Mouse (Mus musculus) CH12.LX (cell line): ENCODE data around the gene D3Ertd751e. TPM values are rescaled to one million over a fixed set of nuclear protein-coding genes. Genes with fewer than 3 reads are reported as not detected.
A peak's percentile ranks its signal among the peaks of the same experiment; 100 is the strongest.

Experiments used
- DNase-seq: peaks from one replicate; pipeline ENCODE4 v3.0.0-alpha.2; 2013; ENCODE audit errors: extremely low read depth
- H3K27ac ChIP-seq: 2 replicates; pipeline ENCODE4 v1.5.1; 2012; ENCODE audit warnings: low read depth, mild to moderate bottlenecking, control low read depth, moderate library complexity; ENCODE audit not compliant: insufficient read depth
- H3K27me3 ChIP-seq: replicated peaks from 2 replicates; pipeline ENCODE3; 2012; ENCODE audit warnings: inconsistent platforms
- H3K36me3 ChIP-seq, 2 experiments: replicated peaks in 1 of 2; 2 replicates each; pipeline versions ENCODE3 to v1.6.1; 2012; ENCODE audit warnings: inconsistent platforms in 1 of 2, low read length in 1 of 2, mild to moderate bottlenecking in 1 of 2, mixed read lengths in 1 of 2, moderate library complexity in 1 of 2; ENCODE audit not compliant: control insufficient read depth in 1 of 2, insufficient read depth in 1 of 2
- H3K4me1 ChIP-seq, 2 experiments: 2 replicates each; pipeline ENCODE4 v1.6.1; 2012; ENCODE audit warnings: inconsistent platforms in 1 of 2, moderate library complexity in 1 of 2; ENCODE audit not compliant: insufficient read depth in 2 of 2, control insufficient read depth in 1 of 2
- H3K4me2 ChIP-seq: 2 replicates; pipeline ENCODE4 v1.6.1; 2012; ENCODE audit warnings: low read depth, mild to moderate bottlenecking, control low read depth; ENCODE audit not compliant: poor library complexity, insufficient read depth, severe bottlenecking
- H3K4me3 ChIP-seq, 3 experiments: fragments of 150-350 bp in 1 of 3; sonication (generic) in 1 of 3; replicated peaks in 1 of 3; 2 replicates each; pipeline versions ENCODE3 to v1.5.1; 2011 to 2012; ENCODE audit warnings: low read depth in 2 of 3, low read length in 2 of 3, mild to moderate bottlenecking in 2 of 3, moderate library complexity in 2 of 3, control low read depth in 1 of 3, improper control_type of control experiment in 1 of 3, inconsistent platforms in 1 of 3, mixed read lengths in 1 of 3; ENCODE audit not compliant: poor library complexity in 1 of 3
- H3K79me2 ChIP-seq: replicated peaks from 2 replicates; pipeline ENCODE4 v1.6.1; 2012; ENCODE audit warnings: mild to moderate bottlenecking, moderate library complexity; ENCODE audit not compliant: control insufficient read depth, poor library complexity, insufficient read depth, severe bottlenecking; ENCODE audit errors: extremely low read depth
- H3K9ac ChIP-seq: 2 replicates; pipeline ENCODE4 v1.6.1; 2012; ENCODE audit warnings: low read depth, mild to moderate bottlenecking, control low read depth, moderate library complexity; ENCODE audit not compliant: insufficient read depth
- H3K9me3 ChIP-seq: replicated peaks from 2 replicates; pipeline ENCODE3; 2012; ENCODE audit warnings: low read length, inconsistent platforms, mixed read lengths
- CHD1 ChIP-seq: IDR thresholded peaks from 2 replicates; pipeline ENCODE4 v1.6.1; 2012; ENCODE audit warnings: low read depth, low read length, improper control_type of control experiment, inconsistent platforms
- CHD2 ChIP-seq: IDR thresholded peaks from 2 replicates; pipeline ENCODE4 v1.6.1; 2011; ENCODE audit warnings: low read length, improper control_type of control experiment
- CTCF ChIP-seq, 2 experiments: IDR thresholded peaks in 1 of 2; conservative IDR thresholded peaks in 1 of 2; 2 replicates each; pipeline ENCODE4 v1.5.1; 2011 to 2012; ENCODE audit warnings: low read depth in 2 of 2, low read length in 2 of 2, improper control_type of control experiment in 1 of 2, inconsistent platforms in 1 of 2, mild to moderate bottlenecking in 1 of 2, moderate library complexity in 1 of 2
- EP300 ChIP-seq: IDR thresholded peaks from 2 replicates; pipeline ENCODE4 v1.6.1; 2011; ENCODE audit warnings: low read length, improper control_type of control experiment
- HCFC1 ChIP-seq: IDR thresholded peaks from 2 replicates; pipeline ENCODE4 v1.6.1; 2012; ENCODE audit warnings: low read depth, mild to moderate bottlenecking, inconsistent platforms, low read length, improper control_type of control experiment
- KAT2A ChIP-seq: IDR thresholded peaks from 2 replicates; pipeline ENCODE4 v1.6.1; 2012; ENCODE audit warnings: low read length, improper control_type of control experiment, inconsistent platforms; ENCODE audit not compliant: insufficient replicate concordance
- MAX ChIP-seq: IDR thresholded peaks from 2 replicates; pipeline ENCODE4 v1.6.1; 2011; ENCODE audit warnings: low read length, improper control_type of control experiment
- MEF2A ChIP-seq: IDR thresholded peaks from 2 replicates; pipeline ENCODE4 v1.6.1; 2014; ENCODE audit warnings: low read depth, mild to moderate bottlenecking, inconsistent platforms, low read length, improper control_type of control experiment, borderline replicate concordance
- MXI1 ChIP-seq: IDR thresholded peaks from 2 replicates; pipeline ENCODE4 v1.6.1; 2011; ENCODE audit warnings: mild to moderate bottlenecking, low read depth, low read length, improper control_type of control experiment
- MYC ChIP-seq: IDR thresholded peaks from 2 replicates; pipeline ENCODE4 v1.6.1; 2011; ENCODE audit warnings: low read depth, mild to moderate bottlenecking, improper control_type of control experiment, low read length
- NELFE ChIP-seq: IDR thresholded peaks from 2 replicates; pipeline ENCODE4 v1.6.1; 2011; ENCODE audit warnings: low read depth, low read length, improper control_type of control experiment
- NRF1 ChIP-seq: IDR thresholded peaks from 2 replicates; pipeline ENCODE4 v1.6.1; 2014; ENCODE audit warnings: low read depth, mild to moderate bottlenecking, inconsistent platforms, low read length, improper control_type of control experiment, moderate library complexity
- PAX5 ChIP-seq: IDR thresholded peaks from 2 replicates; pipeline ENCODE4 v1.6.1; 2012; ENCODE audit warnings: low read length, inconsistent platforms, mixed read lengths
- POLR2A ChIP-seq: IDR thresholded peaks from 2 replicates; pipeline ENCODE4 v1.6.1; 2011; ENCODE audit warnings: low read depth, mild to moderate bottlenecking, improper control_type of control experiment, low read length
- RAD21 ChIP-seq: IDR thresholded peaks from 2 replicates; pipeline ENCODE4 v1.6.1; 2011; ENCODE audit warnings: low read depth, mild to moderate bottlenecking, low read length, improper control_type of control experiment, moderate library complexity
- SIN3A ChIP-seq: IDR thresholded peaks from 2 replicates; pipeline ENCODE4 v1.6.1; 2012; ENCODE audit warnings: low read length, improper control_type of control experiment, inconsistent platforms
- SMC3 ChIP-seq: IDR thresholded peaks from 2 replicates; pipeline ENCODE4 v1.6.1; 2011; ENCODE audit warnings: low read depth, low read length, improper control_type of control experiment
- TBP ChIP-seq: conservative IDR thresholded peaks from 2 replicates; pipeline ENCODE4 v1.6.1; 2011; ENCODE audit warnings: low read depth, low read length, improper control_type of control experiment
- UBTF ChIP-seq: IDR thresholded peaks from 2 replicates; pipeline ENCODE4 v1.6.1; 2012; ENCODE audit warnings: low read depth, mild to moderate bottlenecking, inconsistent platforms, low read length, improper control_type of control experiment, moderate library complexity
- ZC3H11A ChIP-seq: IDR thresholded peaks from 2 replicates; pipeline ENCODE4 v1.6.1; 2012; ENCODE audit warnings: low read depth, mild to moderate bottlenecking, inconsistent platforms, low read length, improper control_type of control experiment
- ZKSCAN1 ChIP-seq: IDR thresholded peaks from 2 replicates; pipeline ENCODE4 v1.6.1; 2012; ENCODE audit warnings: low read depth, inconsistent platforms, low read length, improper control_type of control experiment, borderline replicate concordance
- dilution Hi-C: fragments of 300-500 bp; cut with MboI; formaldehyde crosslinking; loops from 2 replicates; pipeline ENCODE4 v1.14.3; 2020; ENCODE audit warnings: low sequenced_read_pairs; ENCODE audit not compliant: extremely low pct_unique_long_range_greater_than_20kb, extremely low pct_ligation_motif_present
- in situ Hi-C: fragments of 300-500 bp; cut with MboI; formaldehyde crosslinking; loops from 3 replicates; pipeline ENCODE4 v1.14.3; 2019; ENCODE audit warnings: low sequenced_read_pairs, low pct_ligation_motif_present, low pct_unique_long_range_greater_than_20kb, mixed read lengths
- polyA plus RNA-seq: library from polyadenylated mRNA; unstranded; fragments of >175 nt; gene quantifications from 2 replicates; pipeline ENCODE4 v1.2.1, GENCODE M21; 2012; ENCODE audit warnings: low read depth; ENCODE audit not compliant: insufficient read length
- total RNA-seq, 2 experiments: library from RNA; depleted of rRNA; stranded (reverse); fragments of 300-350 nt in 1 of 2; fragments of >200 nt in 1 of 2; gene quantifications; 2 replicates each; pipeline ENCODE4 v1.2.3; 2012 to 2014

The D3Ertd751e gene
- total and polyA plus RNA-seq, 3 experiments: 5.5 to 19.1 (median 14.3) TPM

GRCm38 (mm10) chr3:41762091-41762490, 19.7 kb downstream of the D3Ertd751e start:
- Histone ChIP-seq H3K4me1 (no peaks in the 10 kb centered on the region), H3K36me3 (peaks cover 0 to 12% of the 10 kb centered on the region in 2 experiments), H3K9ac (no peak overlapping the region), H3K9me3 (no peaks in the 10 kb centered on the region), H3K4me3 (no peak overlapping the region), H3K79me2 (no peaks in the 10 kb centered on the region), H3K4me2 (no peak overlapping the region), H3K27me3 (no peaks in the 10 kb centered on the region), H3K27ac (no peak overlapping the region)
- in situ Hi-C loops (no loop called here), dilution Hi-C loops (no loop called here)
- DNase-seq: no peak
- no peak for TF ChIP-seq TBP
- no peak for TF ChIP-seq MXI1
- TF ChIP-seq MEF2A: no peak
- no peak for TF ChIP-seq MAX
- no peak for TF ChIP-seq SIN3A
- no peak for TF ChIP-seq EP300
- no peak for TF ChIP-seq KAT2A
- no peak for TF ChIP-seq ZC3H11A
- no peak for TF ChIP-seq POLR2A
- no peak for TF ChIP-seq NELFE
- no peak for TF ChIP-seq UBTF
- no peak for TF ChIP-seq HCFC1
- TF ChIP-seq ZKSCAN1: no peak
- TF ChIP-seq PAX5: no peak
- no peak for TF ChIP-seq CHD1
- TF ChIP-seq CTCF (conservative IDR thresholded peaks at IDR 0.05 in 1 of 2, IDR thresholded peaks at IDR 0.05 in 1 of 2; ENCODE audit: low read depth in 2 of 2, low read length in 2 of 2): no peak
- no peak for TF ChIP-seq CHD2
- no peak for TF ChIP-seq SMC3
- no peak for TF ChIP-seq MYC
- no peak for TF ChIP-seq NRF1

- dilution Hi-C loops: no loop called here
- Histone ChIP-seq H3K79me2 (no peaks in the 10 kb centered on the region), H3K9me3 (no peaks in the 10 kb centered on the region), H3K4me1 (no peaks in the 10 kb centered on the region), H3K4me2 (no peak overlapping the region), H3K27me3 (no peaks in the 10 kb centered on the region), H3K4me3 (no peak overlapping the region), H3K9ac (no peak overlapping the region), H3K36me3 (no peaks in the 10 kb centered on the region), H3K27ac (no peak overlapping the region)
- DNase-seq: no peak
- no peak for TF ChIP-seq KAT2A
- TF ChIP-seq RAD21: peak; percentile 22
- TF ChIP-seq CTCF (conservative IDR thresholded peaks at IDR 0.05 in 1 of 2, IDR thresholded peaks at IDR 0.05 in 1 of 2; ENCODE audit: low read depth in 2 of 2, low read length in 2 of 2): peak in 1 of 2 experiments; percentile 9; a peak in 1 of 4 replicates
- in situ Hi-C loops: no loop called here
These were observed 70.0 kb downstream of the D3Ertd751e start for GRCm38 (mm10) chr3:41812447-41812846.

Other genes with a start within 250 kb of the D3Ertd751e start
- 10.7 and 11.9 TPM in 2 replicates for gene Jade1, start 186.9 kb upstream of the D3Ertd751e start, total RNA-seq (2012; rRNA removed)
- gene Jade1, start 186.9 kb upstream of the D3Ertd751e start, total RNA-seq (2014; rRNA removed): 9.6 and 12.5 TPM in 2 replicates
- gene Jade1, start 186.9 kb upstream of the D3Ertd751e start, polyA plus RNA-seq: 11.0 and 12.0 TPM in 2 replicates
- 6.5 TPM in 2 replicates for gene Sclt1, start 97 bp upstream of the D3Ertd751e start, total RNA-seq (2012; rRNA removed)
- 7.4 and 11.2 TPM in 2 replicates for gene Sclt1, start 97 bp upstream of the D3Ertd751e start, total RNA-seq (2014; rRNA removed)
- gene Sclt1, start 97 bp upstream of the D3Ertd751e start, polyA plus RNA-seq: 5.3 TPM in 2 replicates